Mouse (Mus musculus): ENCODE measurements at regions not wholly inside any gene's neighbourhood (a gene's known extent, or its start where the extent isn't known, plus 50 kb on each side); places are given as distances from the start of the nearest gene placed in this dataset.

GRCm38 (mm10) chr17:63786444-63786843 is 76.4 kb upstream of the Fer start:
- TF ChIP-seq CTCF (IDR thresholded peaks at IDR 0.05; ENCODE audit: low read depth) = 0 out of 2 replicates have a peak, but pooled peaks have one; percentile 18
- no peak for TF ChIP-seq EP300 (IDR thresholded peaks at IDR 0.05; ENCODE audit: low read depth)

Data from liver, postnatal 0 days (tissue).